Mouse (Mus musculus) neutrophil, adult 5-6 weeks (primary cell): Measurements from ENCODE around the gene Stk38l. TPM values are rescaled to one million over a fixed set of nuclear protein-coding genes. Genes with fewer than 3 reads are reported as not detected.

ENCODE experiments used
- ATAC-seq: fragments of 151-379, 151-347 bp; 2 replicates; pipeline ENCODE4 v1.8.0; 2017; ENCODE audit warnings: mild to moderate bottlenecking, moderate TSS enrichment; ENCODE audit not compliant: insufficient number of reproducible peaks, poor library complexity, low FRiP score, severe bottlenecking; ENCODE audit errors: extremely low read depth
- total RNA-seq: library from RNA; stranded (forward); fragments of 200-1000 nt; gene quantifications from 2 replicates; pipeline ENCODE4 v1.2.3, GENCODE M21; 2017

Stk38l gene
- total RNA-seq = 11.8 and 13.4 TPM in 2 replicates

GRCm38 (mm10) chr6:146724581-146725383, at the start of gene Stk38l:
Gene Stk38l (plus strand): TSS chr6:146724995.
- peak; percentile 97 for ATAC-seq

GRCm38 (mm10) chr6:146676904-146677303, 47.9 kb upstream of the Stk38l start:
- ATAC-seq = no peak

- ATAC-seq = no peak
Observed at GRCm38 (mm10) chr6:146678136-146679070, 46.4 kb upstream of the Stk38l start.

GRCm38 (mm10) chr6:146683881-146684280, 40.9 kb upstream of the Stk38l start:
- no peak for ATAC-seq

- peak; percentile 20; the same call in 1 of the 2 replicates for ATAC-seq
Observed at GRCm38 (mm10) chr6:146685781-146686308, 39.0 kb upstream of the Stk38l start.

GRCm38 (mm10) chr6:146686463-146687196, 38.2 kb upstream of the Stk38l start:
- ATAC-seq = peak; percentile 90

- no peak for ATAC-seq
Observed at GRCm38 (mm10) chr6:146688010-146688409, 36.8 kb upstream of the Stk38l start.

GRCm38 (mm10) chr6:146688861-146689260, 35.9 kb upstream of the Stk38l start:
- no peak for ATAC-seq

- no peak for ATAC-seq
Observed at GRCm38 (mm10) chr6:146697767-146698166, 27.0 kb upstream of the Stk38l start.

GRCm38 (mm10) chr6:146698376-146698775, 26.4 kb upstream of the Stk38l start:
- ATAC-seq = no peak

- no peak for ATAC-seq
Observed at GRCm38 (mm10) chr6:146700461-146700860, 24.3 kb upstream of the Stk38l start.

- no peak for ATAC-seq
Observed at GRCm38 (mm10) chr6:146702126-146702881, 22.5 kb upstream of the Stk38l start.

GRCm38 (mm10) chr6:146703351-146703750, 21.4 kb upstream of the Stk38l start:
- no peak for ATAC-seq

- no peak for ATAC-seq
Observed at GRCm38 (mm10) chr6:146705631-146706030, 19.2 kb upstream of the Stk38l start.

- ATAC-seq = no peak
Observed at GRCm38 (mm10) chr6:146719606-146720005, 5.2 kb upstream of the Stk38l start.

- ATAC-seq = no peak
Observed at GRCm38 (mm10) chr6:146723805-146724204, 990 bp upstream of the Stk38l start.

GRCm38 (mm10) chr6:146725384-146725791, 593 bp downstream of the Stk38l start:
- ATAC-seq = peak; percentile 3; the same call in 1 of the 2 replicates

GRCm38 (mm10) chr6:146731031-146731430, 6.2 kb downstream of the Stk38l start:
- no peak for ATAC-seq
